Mouse (Mus musculus) CD8-positive naive resting alpha-beta T cell, adult 2 months (primary cell): ENCODE measurements around the gene Dhx16.
"Not testable (repeated sequence)": the region's sequence is repeated elsewhere in the genome, so short reads cannot be mapped to it uniquely, and the experiment has no call there.

Experiments used
- DNase-seq, 2 experiments: peaks; one replicate each; pipeline ENCODE4 v3.0.0; 2022; ENCODE audit warnings: low read depth in 2 of 2, low spot score in 2 of 2

The Dhx16 gene

DNA sequence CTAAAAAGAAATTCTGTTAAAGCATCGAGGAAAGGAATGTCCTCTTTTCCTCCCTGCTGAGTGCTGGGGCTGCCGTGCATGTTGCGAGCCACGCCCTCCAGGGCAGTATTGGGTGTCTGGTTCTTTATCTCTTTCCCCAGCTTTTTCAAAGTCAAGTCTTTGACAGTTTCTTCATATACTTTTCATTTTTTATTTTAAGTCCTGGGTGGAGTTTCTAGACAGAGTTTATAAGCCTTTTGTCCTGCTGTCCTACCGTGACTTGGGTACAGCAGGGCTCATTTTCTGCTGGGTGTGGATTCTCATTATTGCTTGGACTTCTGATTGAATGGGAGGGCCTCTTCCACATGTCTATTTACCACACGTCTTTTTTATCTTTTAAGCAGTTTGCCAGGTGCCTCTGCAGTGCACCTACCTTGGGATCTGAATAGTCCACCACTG, 40.3 kb downstream of the Dhx16 start:
- no peak for DNase-seq

DNA sequence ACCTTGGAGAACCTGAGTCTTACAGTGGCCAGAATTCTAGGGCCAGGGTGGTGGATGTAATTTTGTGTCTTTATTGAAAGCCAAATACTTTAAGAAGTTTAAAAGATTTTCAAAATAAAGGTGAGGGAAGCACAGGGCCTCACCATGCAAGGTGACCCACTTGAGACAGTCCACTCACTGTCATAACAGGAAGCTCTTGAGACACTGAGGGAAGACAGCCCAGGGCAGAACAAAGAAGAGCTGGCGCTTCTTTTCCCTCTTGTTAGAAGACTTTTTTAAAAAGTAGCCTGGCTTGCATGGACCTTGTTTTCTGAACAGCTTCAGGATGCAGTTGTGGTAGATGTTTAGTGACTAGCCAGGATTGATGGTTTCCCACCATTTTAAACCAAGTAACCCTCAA, 40.8 kb downstream of the Dhx16 start:
- no peak for DNase-seq

DNA sequence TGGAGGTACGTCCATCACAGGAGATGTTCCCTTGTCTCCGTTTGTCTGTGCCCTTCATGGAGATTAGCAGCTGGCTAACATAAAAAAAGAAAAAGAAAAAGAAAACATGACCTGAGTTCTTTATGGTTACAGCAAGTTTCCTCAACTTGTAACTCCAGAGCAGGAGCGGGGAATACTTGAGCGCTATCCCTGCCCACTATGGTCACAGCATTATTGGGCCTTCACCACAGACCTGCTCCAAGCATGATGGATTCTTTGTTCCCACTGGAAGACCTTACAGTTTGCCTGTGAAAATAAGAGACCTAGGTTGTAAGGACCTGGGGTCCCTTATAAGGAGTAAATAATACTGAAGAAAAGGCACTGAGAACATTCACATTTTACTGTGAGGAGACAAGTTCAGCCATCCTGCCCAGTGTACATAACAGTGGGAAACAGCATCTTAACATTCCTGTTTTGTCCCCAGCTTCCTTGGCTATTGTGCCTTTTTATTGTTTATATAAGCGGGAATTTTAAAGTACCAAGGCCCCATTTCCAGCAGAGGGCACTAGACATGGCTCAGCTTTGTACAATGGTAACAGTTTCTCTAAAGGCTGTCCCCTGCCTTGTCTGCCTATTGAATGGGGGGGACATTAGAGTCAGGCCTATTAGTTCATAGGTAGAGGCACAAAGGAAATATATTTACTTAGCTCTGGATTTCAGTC, 41.4 kb downstream of the Dhx16 start:
- no peak for DNase-seq

DNA sequence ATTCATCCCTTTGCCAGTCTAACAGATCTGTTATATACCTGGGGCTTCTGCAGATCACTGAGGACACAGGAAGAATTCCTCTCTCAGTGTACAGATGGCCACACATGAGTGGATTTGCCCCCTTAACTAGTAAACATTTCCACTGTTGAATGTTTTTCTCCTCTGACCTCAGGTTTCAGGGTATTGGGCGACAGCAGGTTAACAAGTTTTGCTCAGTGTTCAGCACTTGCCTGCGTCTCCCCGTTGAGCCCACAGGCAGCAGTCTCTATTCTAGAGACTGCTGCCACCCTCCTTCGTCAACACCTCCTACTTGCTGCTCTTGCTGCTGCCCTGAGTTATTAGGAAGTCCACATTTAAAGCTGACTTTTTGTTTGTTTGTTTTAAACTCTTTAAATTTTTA, 42.1 kb downstream of the Dhx16 start:
- no peak for DNase-seq

DNA sequence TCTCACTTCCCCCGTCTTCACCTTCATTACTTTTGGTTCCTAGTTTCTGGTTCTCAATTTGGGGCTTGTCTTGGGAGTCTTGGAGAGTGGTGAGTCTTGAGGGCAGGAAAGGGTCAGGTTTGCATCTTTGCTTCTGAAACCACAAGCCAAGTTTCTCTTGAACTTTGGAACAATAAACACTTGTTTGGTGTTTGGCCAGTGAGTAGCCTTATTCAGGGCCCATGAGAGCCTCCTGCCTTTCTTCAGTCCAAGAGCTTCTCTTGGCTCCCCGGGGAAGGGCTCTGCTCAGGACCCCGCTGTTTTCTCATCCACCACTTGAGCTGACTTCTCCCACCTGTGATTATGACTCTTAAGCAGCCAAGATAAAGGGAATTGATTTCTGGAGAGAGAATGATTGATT, 42.9 kb downstream of the Dhx16 start:
- no peak for DNase-seq

DNA sequence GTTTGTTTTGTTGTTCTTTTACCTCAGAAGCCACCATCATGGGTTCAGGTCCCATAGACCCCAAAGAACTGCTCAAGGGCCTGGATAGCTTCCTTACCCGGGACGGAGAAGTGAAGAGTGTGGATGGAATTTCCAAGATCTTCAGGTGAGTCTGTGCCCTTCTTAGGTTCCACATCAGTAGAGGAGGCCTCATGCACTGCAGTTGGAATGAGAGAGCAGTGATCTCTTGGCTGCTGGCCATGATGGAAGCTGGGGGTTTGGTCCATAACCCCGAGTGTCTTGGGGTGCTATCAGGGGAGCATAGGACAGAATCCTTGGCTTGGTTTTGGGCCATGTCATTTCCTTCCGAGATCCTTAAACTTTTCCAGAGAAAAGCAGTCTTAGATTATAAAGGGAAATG, 43.7 kb downstream of the Dhx16 start:
- DNase-seq = no peak

DNA sequence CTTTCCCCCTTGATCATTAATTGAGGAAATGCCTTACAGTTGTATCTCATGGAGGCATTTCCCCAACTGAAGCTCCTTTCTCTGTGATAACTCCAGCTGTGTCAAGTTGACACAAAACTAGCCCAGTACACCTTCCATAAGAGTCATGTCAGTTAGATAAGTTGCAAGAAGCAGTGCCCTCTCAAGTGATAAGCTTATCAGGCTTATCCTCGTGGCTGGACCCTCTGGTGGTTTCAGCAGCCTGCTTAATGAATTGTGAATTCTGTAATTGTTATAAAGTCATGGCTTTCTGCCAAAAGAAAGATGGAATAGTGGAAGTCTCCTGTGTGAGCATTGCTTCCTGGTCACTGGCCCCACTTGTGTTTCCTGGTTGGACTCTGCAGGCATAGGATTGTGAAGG, 47.9 kb downstream of the Dhx16 start:
- DNase-seq = no peak

DNA sequence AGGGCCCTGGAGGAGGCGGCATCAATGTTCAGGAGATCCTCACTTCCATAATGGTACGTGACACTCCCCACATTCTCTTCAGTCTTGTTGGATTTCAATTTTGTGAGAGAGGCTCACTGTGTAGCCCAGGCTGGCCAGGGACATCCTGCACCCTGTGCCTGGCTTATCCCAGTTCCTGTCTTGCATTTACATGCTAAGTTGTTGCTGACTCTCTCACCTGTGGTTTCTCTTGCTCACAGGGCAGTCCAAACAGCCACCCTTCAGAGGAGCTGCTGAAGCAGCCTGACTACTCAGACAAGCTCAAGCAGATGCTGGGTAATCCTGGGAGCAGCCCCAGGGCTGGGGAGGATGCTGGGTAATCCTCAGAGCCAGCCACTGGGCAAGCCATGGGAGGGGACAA, 49.9 kb downstream of the Dhx16 start:
- no peak for DNase-seq

DNA sequence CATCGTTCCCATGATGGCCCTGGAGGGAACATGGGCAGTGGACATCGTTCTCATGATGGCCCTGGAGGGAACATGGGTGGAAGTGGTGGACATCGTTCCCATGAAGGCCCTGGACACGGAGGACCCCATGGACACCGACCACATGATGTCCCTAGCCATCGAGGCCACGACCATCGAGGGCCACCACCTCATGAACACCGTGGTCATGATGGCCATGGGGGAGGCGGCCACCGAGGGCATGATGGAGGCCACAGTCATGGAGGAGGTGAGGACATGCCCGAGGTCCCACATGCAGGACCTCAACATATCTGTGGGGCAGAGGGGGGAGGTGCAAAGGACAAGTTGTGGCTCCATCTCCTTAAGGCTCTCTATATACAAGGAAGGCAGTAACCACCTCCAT, 51.0 kb downstream of the Dhx16 start:
- DNase-seq = no peak

DNA sequence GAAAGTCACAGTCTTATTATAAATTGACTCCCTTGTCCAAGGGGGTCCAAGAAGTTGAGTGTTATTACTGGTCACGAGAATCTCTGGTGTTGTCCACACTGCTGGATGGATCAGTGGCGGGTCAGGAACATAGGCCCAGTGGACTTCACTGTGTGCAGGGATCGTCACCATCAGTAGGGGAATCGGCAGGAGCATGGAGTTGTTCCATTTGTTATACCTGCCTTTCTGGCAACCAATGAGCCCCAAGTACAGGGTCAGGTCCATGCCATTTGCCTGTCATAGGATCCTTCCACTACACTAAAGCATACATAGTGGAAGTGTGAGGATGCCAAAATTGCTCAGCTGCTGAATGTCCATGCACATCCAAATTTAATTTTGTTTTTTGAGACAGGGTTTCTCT, 53.0 kb downstream of the Dhx16 start:
- DNase-seq = no peak

DNA sequence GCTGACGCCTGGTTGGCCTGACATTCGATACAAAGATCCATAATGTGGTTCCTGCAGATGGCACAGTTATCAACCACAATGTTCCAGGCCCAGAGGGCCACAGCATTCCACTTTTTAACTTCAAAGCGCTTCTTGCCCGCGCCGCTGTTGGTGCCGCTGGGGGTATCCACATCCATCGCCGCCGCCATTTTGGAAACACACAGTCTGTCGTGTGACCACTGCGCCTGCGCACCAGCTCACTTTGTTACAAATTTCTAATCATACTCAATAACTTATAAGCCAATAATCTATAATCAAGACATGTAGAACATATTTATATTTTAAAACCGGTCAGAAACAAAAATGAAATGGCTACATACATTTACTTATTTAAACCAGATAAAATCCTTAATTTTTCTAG, 56.1 kb downstream of the Dhx16 start:
- DNase-seq = not testable (repeated sequence)

DNA sequence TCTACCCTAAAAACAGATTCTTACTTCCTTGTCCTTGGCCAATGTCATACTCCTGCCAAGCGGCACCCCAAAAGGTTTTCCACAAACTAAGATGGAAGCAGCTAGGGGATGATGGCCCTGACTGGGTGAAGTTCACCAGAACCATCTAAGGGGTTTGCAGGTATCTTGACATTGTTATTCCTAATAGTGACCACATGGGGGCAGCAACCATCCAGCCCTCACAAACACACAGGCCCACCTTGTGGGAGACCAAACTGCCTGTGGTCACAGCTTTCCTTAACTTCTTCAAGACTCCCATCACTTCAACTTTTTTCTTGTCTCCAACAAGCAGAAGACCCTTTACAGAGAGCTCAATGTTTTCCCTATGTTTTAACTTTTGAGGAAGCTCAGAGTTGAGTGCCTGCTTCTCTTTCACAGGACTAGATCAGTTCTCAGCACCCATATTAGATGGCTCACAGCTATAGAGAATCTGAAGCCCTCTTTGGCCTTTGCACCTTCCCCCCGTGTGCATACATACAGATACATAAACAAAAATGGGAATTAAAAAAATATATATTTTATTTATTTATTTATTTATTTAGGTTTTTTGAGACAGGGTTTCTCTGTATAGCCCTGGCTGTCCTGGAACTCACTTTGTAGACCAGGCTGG, 58.2 kb downstream of the Dhx16 start:
- peak; percentile 33 to 51 for DNase-seq

DNA sequence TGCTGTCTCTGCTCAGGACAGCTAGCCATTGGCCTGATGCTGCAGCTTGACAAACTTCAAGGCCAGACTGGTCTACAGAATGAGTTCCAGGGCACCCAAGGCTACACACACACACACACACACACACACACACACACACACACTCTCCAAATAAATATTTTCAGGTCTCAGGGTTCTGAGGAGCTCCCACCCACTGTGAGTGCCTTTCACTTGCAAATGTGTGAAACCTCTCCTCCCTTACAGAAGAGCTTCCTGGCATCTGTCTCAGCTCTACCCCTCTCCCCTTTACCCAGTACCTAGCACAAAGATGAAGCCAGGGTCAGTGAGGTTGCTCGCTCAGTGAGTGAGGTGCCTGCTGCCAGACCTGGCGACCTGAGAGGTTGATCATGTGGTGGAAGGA, 59.5 kb downstream of the Dhx16 start:
- DNase-seq = no peak

DNA sequence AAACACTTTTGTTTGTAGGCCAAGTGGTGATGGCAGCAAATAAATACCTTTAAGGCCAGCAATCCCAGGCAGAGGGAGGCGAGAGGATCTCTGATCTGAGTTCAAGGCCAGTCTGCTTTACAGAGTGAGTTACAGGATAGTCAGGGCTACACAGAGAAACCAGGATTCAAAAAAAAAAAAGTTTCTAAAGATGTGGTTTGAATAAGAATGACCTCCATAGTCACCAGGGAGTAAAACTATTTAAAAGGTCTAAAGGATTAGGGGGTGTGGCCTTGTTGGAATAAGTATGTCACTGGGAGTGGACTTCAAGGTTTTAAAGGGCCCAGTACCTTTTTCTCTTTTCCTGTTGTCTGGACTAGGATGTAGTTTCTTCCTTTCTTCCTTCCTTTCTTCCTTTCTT, 60.3 kb downstream of the Dhx16 start:
- DNase-seq = no peak
